Mouse (Mus musculus): ENCODE measurements around the gene Msl1.

Gene Msl1

GRCm38 (mm10) chr11:98764091-98764490 lies 31.2 kb upstream of the Msl1 start:
- DNase-seq (ENCODE audit: low read depth in 2 of 2, low spot score in 2 of 2) = no peak

- no peak for DNase-seq (ENCODE audit: low read depth in 2 of 2, low spot score in 2 of 2)
These were observed 30.6 kb upstream of the Msl1 start for GRCm38 (mm10) chr11:98764746-98765145.

GRCm38 (mm10) chr11:98765421-98766309 lies 29.7 kb upstream of the Msl1 start:
- no peak for DNase-seq (ENCODE audit: low read depth in 2 of 2, low spot score in 2 of 2)

GRCm38 (mm10) chr11:98766346-98766745 lies 29.0 kb upstream of the Msl1 start:
- no peak for DNase-seq (ENCODE audit: low read depth in 2 of 2, low spot score in 2 of 2)

- DNase-seq (ENCODE audit: low read depth in 2 of 2, low spot score in 2 of 2) = no peak
These were observed 28.5 kb upstream of the Msl1 start for GRCm38 (mm10) chr11:98766816-98767215.

DNA sequence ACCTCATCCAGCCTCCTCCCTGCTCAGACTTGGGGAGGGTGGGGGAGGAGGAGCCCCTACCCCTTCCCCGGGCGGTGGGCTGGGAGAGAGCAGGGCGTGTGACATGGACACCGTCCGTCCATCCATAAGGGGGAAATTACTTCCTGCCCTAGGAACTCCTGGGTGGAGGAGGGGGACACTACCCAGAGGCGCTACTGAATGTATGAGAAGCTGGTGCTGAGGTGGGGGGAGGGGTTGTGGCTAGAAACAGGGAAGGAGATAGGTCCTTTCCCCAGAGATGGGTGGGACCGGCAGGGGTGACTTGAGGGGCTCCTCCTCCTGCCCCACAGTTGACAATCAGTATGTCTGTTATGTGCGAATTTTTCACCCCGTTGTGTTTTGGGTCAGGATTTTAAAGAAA lies 28.0 kb upstream of the Msl1 start:
- DNase-seq (ENCODE audit: low read depth in 2 of 2, low spot score in 2 of 2) = no peak

DNA sequence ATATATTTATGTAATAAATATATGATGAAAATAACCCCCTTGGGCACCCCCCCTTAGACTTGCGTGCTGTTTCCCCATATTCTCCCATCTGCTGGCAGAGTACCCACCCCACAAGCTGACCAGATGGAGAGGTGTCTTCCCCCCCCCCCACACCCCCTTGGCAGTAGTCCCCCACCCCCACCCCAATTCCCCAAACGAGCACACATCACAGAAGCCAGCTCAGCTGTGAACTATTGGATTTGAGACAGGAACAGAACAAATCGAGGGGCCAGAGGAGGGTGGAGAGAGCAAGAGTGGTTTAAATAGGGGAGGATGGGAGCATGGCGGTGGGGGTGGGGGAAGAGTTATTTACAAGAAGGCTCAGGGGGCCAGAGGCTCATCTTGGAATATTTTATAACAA lies 27.6 kb upstream of the Msl1 start:
- no peak for DNase-seq (ENCODE audit: low read depth in 2 of 2, low spot score in 2 of 2)

- DNase-seq (ENCODE audit: low read depth in 2 of 2, low spot score in 2 of 2) = no peak
These were observed 26.9 kb upstream of the Msl1 start for GRCm38 (mm10) chr11:98768127-98769006.

- no peak for DNase-seq (ENCODE audit: low read depth in 2 of 2, low spot score in 2 of 2)
These were observed 26.0 kb upstream of the Msl1 start for GRCm38 (mm10) chr11:98769007-98769954.

DNA sequence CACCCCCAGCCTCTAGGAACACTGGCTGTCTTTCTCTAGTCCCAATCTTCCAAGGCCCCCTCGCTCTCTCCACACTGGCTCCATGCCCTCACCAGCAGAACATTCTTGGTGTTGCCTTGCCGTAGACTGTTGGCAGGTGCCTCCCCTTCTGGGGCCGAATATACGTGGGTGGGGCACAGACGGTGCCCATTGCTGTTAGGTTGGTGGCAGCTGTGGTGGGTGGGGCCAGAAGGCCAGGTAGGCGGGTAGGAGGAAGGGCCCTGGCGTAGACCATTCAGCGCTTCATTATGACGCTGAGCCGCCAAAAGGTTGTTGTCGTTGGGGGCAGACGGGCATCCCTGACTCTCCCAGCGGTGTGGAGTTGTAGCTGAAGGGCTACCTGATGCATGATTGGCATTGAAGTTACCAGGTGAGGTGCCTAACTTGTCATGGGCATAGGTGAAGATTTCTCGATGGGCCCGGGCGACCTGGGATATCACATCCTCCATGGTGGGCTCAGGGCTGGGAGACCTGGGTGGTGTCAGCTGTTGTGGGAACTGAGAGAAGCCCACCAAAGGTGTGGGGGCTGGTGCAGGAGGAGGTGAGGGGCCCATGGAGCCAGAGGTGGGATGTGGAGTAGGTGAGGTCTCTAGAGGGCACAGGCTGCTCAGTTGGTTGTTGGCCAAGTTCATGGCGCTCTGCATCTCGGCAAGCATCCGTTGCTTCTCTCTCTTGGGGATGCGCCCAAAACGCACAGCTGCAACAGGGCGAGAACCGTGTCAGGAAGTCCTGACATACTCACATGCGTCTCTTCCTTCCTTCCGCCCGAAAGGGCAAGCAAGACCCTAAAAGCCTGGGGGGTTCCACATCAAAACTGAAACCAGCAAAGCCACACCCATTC lies 25.0 kb upstream of the Msl1 start:
- DNase-seq (ENCODE audit: low read depth in 2 of 2, low spot score in 2 of 2) = no peak

- no peak for DNase-seq (ENCODE audit: low read depth in 2 of 2, low spot score in 2 of 2)
These were observed 24.2 kb upstream of the Msl1 start for GRCm38 (mm10) chr11:98771131-98771530.

DNA sequence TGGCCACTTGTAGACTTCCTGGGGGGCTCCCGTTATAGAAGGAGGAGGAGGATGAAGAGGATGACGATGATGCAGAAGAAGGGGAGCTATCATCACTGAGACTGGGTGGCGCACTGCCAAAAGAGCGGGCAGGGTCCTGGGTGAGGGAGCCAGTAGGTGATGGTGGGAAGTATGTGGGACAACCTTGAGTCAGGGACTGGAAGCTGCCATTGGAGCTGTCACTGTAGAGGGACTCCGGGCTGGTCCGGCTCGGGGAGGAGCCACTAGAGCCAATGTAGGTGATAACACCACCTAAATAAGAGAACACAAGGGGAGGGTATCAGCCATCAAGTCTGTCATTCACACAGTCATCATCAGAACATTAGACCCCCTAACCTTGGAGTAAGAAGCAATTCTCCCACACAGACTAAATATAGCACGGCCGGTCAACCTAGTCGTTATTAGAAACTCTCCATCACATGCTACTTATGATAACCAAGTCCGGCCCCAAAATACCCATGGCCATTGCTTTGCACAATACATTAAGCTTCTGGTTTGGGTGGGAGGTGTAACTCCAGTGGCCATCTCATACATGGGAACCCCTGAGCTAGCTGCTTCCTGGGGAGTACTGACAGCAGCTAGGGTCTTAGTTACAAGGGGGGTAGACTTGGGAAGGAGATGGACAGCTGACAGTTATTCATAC lies 23.3 kb upstream of the Msl1 start:
- DNase-seq (ENCODE audit: low read depth in 2 of 2, low spot score in 2 of 2) = no peak

DNA sequence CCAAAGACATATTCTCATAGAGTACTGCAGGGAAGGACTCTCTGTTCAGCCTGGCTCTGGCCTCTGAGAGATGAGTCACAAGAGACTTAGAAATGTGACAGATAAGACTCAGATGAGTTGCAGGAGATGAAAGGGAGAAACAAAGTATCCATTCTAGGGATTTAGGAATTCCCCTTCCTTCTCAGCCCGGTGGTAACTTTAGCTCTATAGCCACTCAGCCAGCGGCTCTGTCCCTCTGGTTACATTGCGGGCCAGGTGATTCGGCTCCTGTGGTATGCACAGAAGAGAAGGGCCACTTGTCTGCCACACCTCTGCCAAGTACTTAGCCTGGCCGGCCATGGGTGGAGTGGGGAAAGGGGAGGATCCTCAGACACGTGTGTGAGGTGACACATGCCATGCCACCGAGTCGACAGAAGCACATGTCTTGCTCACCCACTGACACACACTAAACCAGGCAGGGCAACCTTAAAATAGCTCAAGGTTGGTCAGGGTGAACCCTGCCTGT lies 22.6 kb upstream of the Msl1 start:
- DNase-seq (ENCODE audit: low read depth in 2 of 2, low spot score in 2 of 2) = no peak

- DNase-seq (ENCODE audit: low read depth in 2 of 2, low spot score in 2 of 2) = peak; percentile 92 to 95
These were observed 21.6 kb upstream of the Msl1 start for GRCm38 (mm10) chr11:98773635-98774295.

GRCm38 (mm10) chr11:98774582-98775347 lies 20.6 kb upstream of the Msl1 start, which contains the start of gene Nr1d1:
TSS of gene Nr1d1 (minus strand) at chr11:98775333.
- DNase-seq (ENCODE audit: low read depth in 2 of 2, low spot score in 2 of 2) = peak in 1 of 2 experiments; percentile 29

- DNase-seq (ENCODE audit: low read depth in 2 of 2, low spot score in 2 of 2) = peak; percentile 67 to 73
These were observed 19.8 kb upstream of the Msl1 start for GRCm38 (mm10) chr11:98775348-98776051.
